Mouse (Mus musculus) cerebellum, adult 2 months (tissue): ENCODE results near the gene Hnrnpul1. TPM values are rescaled to one million over a fixed set of nuclear protein-coding genes. Genes with fewer than 3 reads are reported as not detected.
"Not testable (repeated sequence)": the region's sequence is repeated elsewhere in the genome, so short reads cannot be mapped to it uniquely, and the experiment has no call there.

ENCODE experiments used
- DNase-seq, 2 experiments: peaks; one replicate each; pipeline ENCODE4 v3.0.0; 2021
- H3K27ac ChIP-seq: fragments of 200-500 bp; 2 replicates; pipeline ENCODE4 v1.5.1; 2012; ENCODE audit warnings: low read length, control low read depth, inconsistent platforms; ENCODE audit not compliant: insufficient read depth
- H3K27me3 ChIP-seq: fragments of 200-500 bp; 2 replicates; pipeline ENCODE4 v1.6.1; 2012; ENCODE audit warnings: inconsistent platforms, mild to moderate bottlenecking, low read length, moderate library complexity; ENCODE audit not compliant: control insufficient read depth, insufficient read depth
- H3K4me1 ChIP-seq: fragments of 200-500 bp; 2 replicates; pipeline ENCODE4 v1.6.1; 2011; ENCODE audit warnings: low read length; ENCODE audit not compliant: control insufficient read depth, insufficient read depth
- H3K4me3 ChIP-seq: fragments of 200-500 bp; replicated peaks from 2 replicates; pipeline ENCODE3; 2011; ENCODE audit warnings: mild to moderate bottlenecking, low read depth, low read length, control low read depth; ENCODE audit not compliant: insufficient read depth
- CTCF ChIP-seq: fragments of 200-500 bp; IDR thresholded peaks from 2 replicates; pipeline ENCODE4 v1.5.1; 2011; ENCODE audit warnings: low read depth, mild to moderate bottlenecking, control low read depth, low read length, moderate library complexity, borderline replicate concordance; ENCODE audit not compliant: insufficient read depth
- POLR2A ChIP-seq: fragments of 200-500 bp; IDR thresholded peaks from 2 replicates; pipeline ENCODE4 v1.6.1; 2011; ENCODE audit warnings: low read length, control low read depth, borderline replicate concordance; ENCODE audit not compliant: insufficient read depth
- WGBS: fragments of 180-500 bp; shearing (Covaris S2); methylation state at CpG from one replicate; pipeline ENCODE4 v1.1.7; 2018; 5-methylcytosine and 5-hydroxymethylcytosine counted together
- polyA plus RNA-seq: library from polyadenylated mRNA; depleted of rRNA; stranded (reverse); fragments of >200 nt; gene quantifications from 2 replicates; pipeline ENCODE4 v1.2.3, GENCODE M21; 2012; rRNA removed

Hnrnpul1 gene
- polyA plus RNA-seq: 48.7 and 49.0 TPM in 2 replicates

DNA sequence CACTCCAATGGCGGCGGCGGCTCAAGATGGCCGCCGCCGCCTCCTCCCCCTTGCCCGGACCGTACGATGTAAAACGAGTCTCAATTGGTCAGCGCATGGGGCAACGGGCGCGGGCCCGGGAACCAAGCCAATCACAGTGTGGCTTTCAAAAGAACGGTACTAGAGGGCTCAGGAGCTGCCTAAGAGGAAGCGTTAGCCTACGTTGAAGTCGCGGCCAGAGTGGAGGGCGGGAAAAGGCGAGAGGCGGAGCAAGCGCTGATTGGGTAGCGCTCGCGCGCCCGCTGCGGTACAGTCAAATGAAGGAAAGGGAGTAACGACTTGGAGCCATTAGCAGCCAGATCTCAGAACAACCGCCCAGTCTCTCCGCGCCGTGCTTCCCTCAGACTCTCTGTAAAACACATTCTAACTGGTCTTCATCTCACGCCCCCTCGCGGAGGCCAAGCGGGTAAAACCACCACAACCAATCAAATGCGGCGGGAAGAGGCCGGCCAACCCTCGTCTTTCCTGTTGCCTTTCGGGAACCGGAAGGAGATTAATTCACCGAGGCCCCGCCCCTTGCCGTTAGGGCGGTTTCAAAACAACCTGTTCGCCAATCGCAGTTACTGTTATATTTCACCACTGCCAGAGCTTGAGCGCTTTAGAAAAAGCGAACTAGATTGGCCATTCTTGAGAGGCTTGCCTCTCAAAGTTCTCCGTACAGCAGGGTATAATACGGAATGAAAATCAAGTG lies at the start of gene Hnrnpul1:
Gene Hnrnpul1 (minus strand): TSS at position 20 of the 730 bp plus-strand sequence.
- H3K27ac ChIP-seq: peak within 1 kb of the TSS; percentile 76
- H3K4me1 ChIP-seq: no peaks in the 10 kb centered on the region; the same call in 1 of the 2 replicates
- H3K27me3 ChIP-seq: no peaks in the 10 kb centered on the region
- DNase-seq: peak; percentile 99 to 100
- TF ChIP-seq CTCF (no peak; the same call in 1 of the 2 replicates), POLR2A (peak; percentile 30; the same call in 1 of the 2 replicates)
- WGBS: under 1% methylated on average over 55 of the region's 55 CpGs
- H3K4me3 ChIP-seq: peak within 1 kb of the TSS; percentile 69

DNA sequence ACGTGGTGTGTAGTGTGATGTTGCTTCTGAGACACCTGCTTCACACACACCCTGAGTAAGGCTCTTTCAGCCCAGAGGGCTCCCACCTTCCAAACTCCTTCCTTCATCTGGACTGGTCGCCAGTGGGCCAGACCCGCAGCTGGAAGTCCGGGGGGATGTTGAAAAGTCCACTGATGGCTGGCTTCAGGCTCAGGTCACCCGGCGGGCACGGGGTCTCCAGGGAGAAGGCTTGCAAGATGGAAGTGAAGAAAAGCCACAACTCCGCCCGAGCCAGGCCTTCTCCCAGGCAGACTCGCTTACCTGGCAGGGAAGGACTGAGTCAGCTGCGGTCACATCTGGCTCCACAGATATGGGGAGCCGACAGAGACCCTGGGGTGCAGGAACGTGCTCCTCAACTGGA lies 48.9 kb upstream of the Hnrnpul1 start:
- no peak for DNase-seq
- Histone ChIP-seq H3K4me3 (no peak overlapping the region), H3K4me1 (no peaks in the 10 kb centered on the region), H3K27ac (no peak overlapping the region), H3K27me3 (no peaks in the 10 kb centered on the region)
- TF ChIP-seq POLR2A (no peak), CTCF (no peak)
- WGBS: 78% methylated on average over 13 of the region's 13 CpGs

DNA sequence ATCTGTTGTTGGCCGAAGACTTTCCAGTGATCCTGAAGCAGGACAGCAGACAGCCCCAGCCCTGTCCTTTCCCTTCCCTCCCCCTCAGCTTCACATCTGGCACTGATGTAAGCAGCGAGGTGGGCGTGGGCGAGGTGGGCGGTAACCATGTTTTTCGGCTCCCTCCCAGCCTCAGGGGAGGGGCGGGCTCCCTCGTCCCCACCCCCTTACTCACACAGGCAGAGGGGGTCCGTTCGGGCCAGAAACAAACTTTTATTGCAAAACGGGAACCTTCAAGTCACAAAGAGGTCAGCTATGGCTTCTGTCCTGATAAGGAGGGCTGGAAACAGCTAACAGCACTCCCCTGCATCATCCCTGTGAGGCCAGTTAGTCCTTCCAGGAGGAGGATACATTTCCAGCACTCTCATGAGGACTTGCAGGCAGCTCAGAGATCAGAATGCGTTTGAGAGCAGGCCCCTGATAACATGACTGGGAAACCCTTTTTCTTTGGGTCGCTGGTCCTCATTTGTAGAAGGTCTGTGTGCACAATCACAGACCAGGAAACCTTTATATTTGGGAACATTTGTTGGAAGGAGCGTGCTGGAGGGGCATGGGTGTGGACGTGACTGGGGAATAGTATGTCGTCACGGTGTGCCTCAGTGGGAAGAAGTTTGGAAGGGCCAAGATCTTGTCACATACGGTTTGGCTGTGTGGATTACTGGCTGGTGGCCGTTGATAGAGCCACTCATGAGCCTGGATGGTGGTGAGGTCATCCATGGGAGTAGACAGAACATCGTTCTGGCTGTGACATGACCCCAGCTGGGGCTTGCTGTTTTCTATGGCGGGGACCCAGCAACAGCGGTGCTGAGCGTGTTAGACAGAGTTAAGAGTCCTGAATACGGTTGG lies 47.9 kb upstream of the Hnrnpul1 start:
- Histone ChIP-seq H3K27ac (no peak overlapping the region), H3K4me1 (no peaks in the 10 kb centered on the region), H3K27me3 (no peaks in the 10 kb centered on the region), H3K4me3 (no peak overlapping the region)
- WGBS: 20% methylated on average over 24 of the region's 24 CpGs
- TF ChIP-seq POLR2A (no peak), CTCF (no peak)
- DNase-seq: no peak

DNA sequence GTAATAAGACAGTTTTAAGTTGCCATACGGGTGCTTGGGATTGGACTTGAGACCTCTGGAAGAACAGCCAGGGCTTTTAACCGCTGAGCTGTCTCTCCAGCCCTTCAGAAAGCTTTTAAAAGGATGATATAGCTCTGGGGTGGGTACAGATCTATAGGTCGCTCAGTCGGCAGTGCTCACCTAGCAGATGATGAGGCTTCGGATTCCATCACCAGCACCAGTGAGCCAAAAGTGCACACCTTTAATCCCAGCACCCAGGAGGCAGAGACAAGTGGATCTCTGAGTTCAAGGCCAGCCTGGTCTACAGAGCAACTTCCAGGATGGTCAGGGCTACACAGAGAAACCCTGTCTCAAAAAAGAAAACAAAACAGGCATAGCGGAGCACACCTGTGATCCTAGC lies 46.5 kb upstream of the Hnrnpul1 start:
- Histone ChIP-seq H3K27ac (no peak overlapping the region), H3K27me3 (no peaks in the 10 kb centered on the region), H3K4me3 (no peak overlapping the region), H3K4me1 (no peaks in the 10 kb centered on the region)
- no peak for TF ChIP-seq CTCF
- TF ChIP-seq POLR2A: no peak
- WGBS: 93% methylated on average over 6 of the region's 6 CpGs
- DNase-seq: no peak

DNA sequence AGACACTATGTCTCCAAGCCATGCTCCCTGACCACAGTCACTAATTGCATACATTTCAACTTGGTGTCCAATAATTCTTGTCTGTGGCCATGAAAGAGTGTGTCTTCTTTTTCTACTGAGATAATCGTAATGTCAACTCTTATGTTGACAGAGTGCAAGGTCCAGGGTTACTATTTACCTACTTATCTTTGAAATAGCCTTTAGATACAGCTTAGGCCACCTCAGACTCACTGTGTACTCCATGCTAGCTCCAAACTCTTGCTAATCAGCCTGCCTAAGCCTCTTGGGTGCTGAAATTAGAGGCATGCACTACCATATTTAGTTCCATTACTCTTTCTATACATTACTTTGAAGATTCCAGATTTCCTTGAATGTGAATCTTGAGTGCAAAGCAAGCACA lies 44.8 kb upstream of the Hnrnpul1 start:
- 78% methylated on average over 1 of the region's 1 CpGs for WGBS
- TF ChIP-seq POLR2A (no peak), CTCF (no peak)
- DNase-seq: no peak
- no peaks in the 10 kb centered on the region for H3K27me3 ChIP-seq
- H3K4me3 ChIP-seq: no peak overlapping the region
- H3K4me1 ChIP-seq: no peaks in the 10 kb centered on the region
- no peak overlapping the region for H3K27ac ChIP-seq

DNA sequence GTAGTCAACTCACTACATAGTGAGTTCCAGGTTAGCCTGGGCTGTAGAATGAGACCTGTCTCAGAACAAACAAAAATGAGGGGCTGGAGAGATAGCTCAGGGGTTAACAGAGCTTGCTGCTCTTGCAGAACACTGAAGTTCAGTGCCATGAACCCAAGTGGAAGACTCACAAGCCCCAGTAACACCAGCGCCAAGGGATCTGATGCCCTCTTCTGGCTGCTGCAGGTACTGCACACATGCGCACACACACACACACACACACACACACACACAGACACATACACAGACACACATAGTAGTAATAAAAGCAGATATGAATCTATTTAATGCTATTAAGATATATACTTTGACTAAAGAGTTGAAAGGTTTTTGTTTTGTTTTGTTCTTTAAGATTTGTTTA lies 44.0 kb upstream of the Hnrnpul1 start:
- TF ChIP-seq CTCF: no peak
- no peak for TF ChIP-seq POLR2A
- H3K27ac ChIP-seq: no peak overlapping the region
- DNase-seq: no peak
- H3K27me3 ChIP-seq: no peaks in the 10 kb centered on the region
- no peaks in the 10 kb centered on the region for H3K4me1 ChIP-seq
- H3K4me3 ChIP-seq: no peak overlapping the region
- 81% methylated on average over 2 of the region's 2 CpGs for WGBS

DNA sequence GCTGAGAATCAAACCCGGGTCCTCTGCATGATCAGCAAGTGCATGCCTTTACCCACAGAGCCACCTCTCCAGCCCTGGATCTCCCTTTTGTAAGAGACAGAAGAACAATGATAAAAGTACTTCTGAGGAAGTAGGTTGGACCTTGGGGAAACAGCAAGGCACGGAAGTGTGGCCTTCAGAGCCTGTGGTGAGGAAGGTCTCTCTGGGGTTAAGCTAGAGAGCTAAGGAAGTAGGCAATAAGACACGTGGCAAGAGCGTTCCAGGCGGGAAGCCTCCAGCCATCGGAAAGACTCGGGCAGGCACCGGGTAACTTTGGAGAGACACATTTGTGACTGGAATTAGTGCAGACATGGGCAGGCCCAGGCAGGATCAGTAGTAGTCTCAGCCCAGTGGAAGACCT lies 40.2 kb upstream of the Hnrnpul1 start:
- TF ChIP-seq POLR2A (no peak), CTCF (no peak)
- no peaks in the 10 kb centered on the region for H3K4me1 ChIP-seq
- WGBS: 86% methylated on average over 8 of the region's 8 CpGs
- H3K4me3 ChIP-seq: no peak overlapping the region
- no peak for DNase-seq
- no peaks in the 10 kb centered on the region for H3K27me3 ChIP-seq
- no peak overlapping the region for H3K27ac ChIP-seq

DNA sequence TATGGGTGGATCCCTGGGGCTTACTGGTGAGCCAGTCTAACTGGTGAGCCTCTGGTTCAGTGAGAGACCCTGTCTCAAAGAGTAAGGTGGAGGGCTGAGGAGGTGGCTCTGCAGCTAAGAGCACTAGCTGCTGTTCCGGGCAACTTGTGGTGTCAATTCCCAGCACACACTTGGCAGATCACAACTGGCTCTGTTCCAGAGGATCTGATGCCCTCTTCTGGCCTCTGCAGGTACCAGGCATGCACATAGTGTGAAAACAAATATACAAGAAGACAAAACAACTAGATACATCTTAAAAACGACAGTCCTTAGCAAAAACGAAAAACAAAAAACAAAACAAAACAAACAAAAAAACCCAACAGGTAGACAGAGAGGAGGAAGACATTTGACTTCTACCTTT lies 39.1 kb upstream of the Hnrnpul1 start:
- TF ChIP-seq CTCF (no peak), POLR2A (no peak)
- WGBS: 44% methylated on average over 3 of the region's 3 CpGs
- no peak for DNase-seq
- Histone ChIP-seq H3K4me3 (no peak overlapping the region), H3K27ac (no peak overlapping the region), H3K4me1 (no peaks in the 10 kb centered on the region), H3K27me3 (no peaks in the 10 kb centered on the region)

DNA sequence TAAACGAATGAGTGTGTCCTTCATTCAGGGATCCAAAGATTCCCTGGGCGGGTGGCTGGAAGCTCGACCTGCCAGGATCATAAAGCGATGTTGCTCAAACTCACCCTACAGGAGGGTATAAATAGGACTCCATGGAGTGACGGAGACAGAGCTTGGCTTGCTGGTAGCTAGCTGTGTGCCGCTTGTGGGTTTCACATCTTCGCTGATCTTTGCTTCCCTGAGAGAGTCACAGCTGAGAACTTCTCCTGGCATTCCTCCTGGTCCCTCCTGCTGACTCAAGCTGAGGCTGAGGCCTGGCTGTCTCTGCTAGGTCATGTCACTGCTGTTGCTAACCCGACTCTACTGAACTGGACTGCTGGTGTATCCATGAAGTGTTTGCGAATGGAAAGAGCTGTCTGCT lies 38.4 kb upstream of the Hnrnpul1 start:
- H3K4me3 ChIP-seq, H3K27me3 ChIP-seq, H3K27ac ChIP-seq, H3K4me1 ChIP-seq, DNase-seq: not testable (repeated sequence)
- 54% methylated on average over 9 of the region's 9 CpGs for WGBS
